Mouse (Mus musculus): ENCODE data around the gene Mcmbp.

- TF ChIP-seq CTCF (IDR thresholded peaks at IDR 0.05; ENCODE audit: control insufficient read depth, insufficient read depth, insufficient replicate concordance, low read depth, low read length) (no peak), POLR2A (IDR thresholded peaks at IDR 0.05; ENCODE audit: control insufficient read depth, low read depth, low read length) (no peak)
These were observed 11.7 kb upstream of the Mcmbp start for GRCm38 (mm10) chr7:128752012-128752411.
